ENCODE assay signal across 8 mouse cellular contexts in the genomic region with DNA sequence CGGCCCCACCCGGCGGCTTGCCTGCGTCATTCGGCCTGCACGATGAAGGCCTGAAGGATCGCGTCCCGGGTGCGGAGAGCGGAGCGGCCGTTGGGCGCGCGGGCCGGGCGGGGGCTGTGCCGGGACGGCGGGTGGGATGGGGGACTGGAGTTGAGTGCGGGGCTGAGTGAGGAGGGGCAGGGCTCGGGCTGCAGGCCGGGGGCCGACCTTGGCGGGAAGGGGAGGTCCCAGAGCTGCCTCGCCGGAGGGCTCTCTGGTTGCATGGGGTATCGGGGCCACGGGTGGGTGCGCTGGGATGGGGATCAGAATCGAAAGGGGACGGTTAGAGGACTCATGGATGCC. TPM values are rescaled to one million over a fixed set of nuclear protein-coding genes. Genes with fewer than 3 reads are reported as not detected.
DNase-seq lines count a peak whose midpoint lies in the region; ATAC-seq and TF ChIP-seq lines count a peak whose summit lies in the region.

No protein-coding gene starts in this region.

- DNase-seq in heart, postnatal 4 days: no peak
- DNase-seq in ES-E14 (ENCODE audit: low read depth, low spot score): no peak
- DNase-seq in liver, postnatal 0 days: no peak
- DNase-seq in layer of hippocampus, adult 18-20 months (ENCODE audit: low spot score in 2 of 2): no peak
- DNase-seq in MN1 (ENCODE audit: low spot score): no peak
- DNase-seq in left cerebral cortex, postnatal 36 days (ENCODE audit: low spot score in 2 of 2): no peak

- peak; percentile 19 for ATAC-seq in heart, embryonic 16.5 days (replicated peaks; ENCODE audit: extremely low read depth, insufficient read depth, low FRiP score)
- ATAC-seq in forebrain, embryonic 16.5 days: peak; percentile 19
- no peak for ATAC-seq in liver, postnatal 0 days

- WGBS in heart, embryonic 16.5 days: under 1% methylated on average over 33 of the region's 33 CpGs
- WGBS in forebrain, embryonic 16.5 days: under 1% methylated on average over 33 of the region's 33 CpGs
- under 1% methylated on average over 33 of the region's 33 CpGs for WGBS in liver, postnatal 0 days (ENCODE audit: insufficient replicate concordance)

- H3K36me3 ChIP-seq in heart, embryonic 16.5 days (ENCODE audit: control insufficient read depth, insufficient read depth): peaks cover 28% of the 10 kb centered on the region
- peaks cover 30% of the 10 kb centered on the region for H3K36me3 ChIP-seq in ES-E14 (ENCODE audit: control insufficient read depth, insufficient read depth, low read length, poor library complexity, severe bottlenecking)
- peaks cover 24% of the 10 kb centered on the region for H3K36me3 ChIP-seq in forebrain, embryonic 16.5 days (ENCODE audit: control insufficient read depth, insufficient read depth)
- peaks cover 31% of the 10 kb centered on the region for H3K36me3 ChIP-seq in liver, postnatal 0 days (replicated peaks; ENCODE audit: insufficient read depth, low read length)

- no peak for TF ChIP-seq EP300 in liver, postnatal 0 days (IDR thresholded peaks at IDR 0.05; ENCODE audit: low read depth)

- peak overlapping the region; percentile 94 for H3K27ac ChIP-seq in heart, embryonic 16.5 days (ENCODE audit: low read length)
- H3K27ac ChIP-seq in ES-E14 (ENCODE audit: insufficient read depth, low read depth, low read length, poor library complexity, severe bottlenecking): peak overlapping the region; percentile 85
- peak overlapping the region; percentile 93 for H3K27ac ChIP-seq in forebrain, embryonic 16.5 days (ENCODE audit: low read length)
- peak overlapping the region; percentile 95 for H3K27ac ChIP-seq in liver, postnatal 0 days (ENCODE audit: low read depth)

- in situ Hi-C loops in ES-E14 (cut with MboI; ENCODE audit: low sequenced_read_pairs in 2 of 2, unreplicated experiment in 2 of 2): no loop called here

- peak overlapping the region; percentile 91 for H3K9ac ChIP-seq in heart, embryonic 16.5 days (ENCODE audit: low read length)
- H3K9ac ChIP-seq in ES-E14 (ENCODE audit: insufficient read depth, low read depth, low read length, poor library complexity, severe bottlenecking): peak overlapping the region; percentile 95
- peak overlapping the region; percentile 94 for H3K9ac ChIP-seq in forebrain, embryonic 16.5 days (replicated peaks; ENCODE audit: low read depth, low read length)
- peak overlapping the region; percentile 97 for H3K9ac ChIP-seq in liver, postnatal 0 days (replicated peaks)

- no peaks in the 10 kb centered on the region for H3K9me3 ChIP-seq in heart, embryonic 16.5 days (replicated peaks; ENCODE audit: control insufficient read depth, low read length)
- H3K9me3 ChIP-seq in ES-E14 (ENCODE audit: control insufficient read depth, insufficient read depth, low read depth, low read length): no peaks in the 10 kb centered on the region
- no peaks in the 10 kb centered on the region for H3K9me3 ChIP-seq in forebrain, embryonic 16.5 days (ENCODE audit: control insufficient read depth, low read length)
- no peaks in the 10 kb centered on the region for H3K9me3 ChIP-seq in liver, postnatal 0 days (ENCODE audit: low read length)

- intact Hi-C loops in left cerebral cortex, postnatal 36 days (cut with DNase I): loop anchor here (5.0 to 10.0 kb wide), 3 partner anchors 45 to 237 kb away; a partner anchor contains a TSS

- no peak for TF ChIP-seq CTCF in liver, postnatal 0 days (IDR thresholded peaks at IDR 0.05; ENCODE audit: low read depth)

- H3K4me1 ChIP-seq in heart, embryonic 16.5 days (ENCODE audit: control insufficient read depth, insufficient read depth, low read length): peaks cover 24% of the 10 kb centered on the region
- peaks cover 6 to 37% of the 10 kb centered on the region in 2 experiments; a peak in 3 of 4 replicates for H3K4me1 ChIP-seq in ES-E14 (ENCODE audit: control insufficient read depth in 2 of 2, insufficient read depth in 2 of 2, low read length in 2 of 2, poor library complexity in 1 of 2)
- H3K4me1 ChIP-seq in forebrain, embryonic 16.5 days (replicated peaks; ENCODE audit: control insufficient read depth, insufficient read depth, low read length): peaks cover 37% of the 10 kb centered on the region
- peaks cover 45% of the 10 kb centered on the region for H3K4me1 ChIP-seq in liver, postnatal 0 days (ENCODE audit: insufficient read depth)

- no peaks in the 10 kb centered on the region for H3K27me3 ChIP-seq in heart, embryonic 16.5 days (ENCODE audit: control insufficient read depth, insufficient read depth, low read length)
- H3K27me3 ChIP-seq in forebrain, embryonic 16.5 days (replicated peaks; ENCODE audit: control insufficient read depth, insufficient read depth, low read length): no peaks in the 10 kb centered on the region
- H3K27me3 ChIP-seq in liver, postnatal 0 days (ENCODE audit: insufficient read depth, low read length): no peaks in the 10 kb centered on the region

- H3K4me2 ChIP-seq in heart, embryonic 16.5 days (ENCODE audit: low read depth, low read length): peak overlapping the region; percentile 77
- peak overlapping the region; percentile 80 for H3K4me2 ChIP-seq in forebrain, embryonic 16.5 days (ENCODE audit: low read length)
- peak overlapping the region; percentile 87 for H3K4me2 ChIP-seq in liver, postnatal 0 days (ENCODE audit: low read depth, low read length)

- H3K4me3 ChIP-seq in heart, embryonic 16.5 days (ENCODE audit: low read length): peak overlapping the region; percentile 90
- peak overlapping the region; percentile 99 for H3K4me3 ChIP-seq in ES-E14 (ENCODE audit: insufficient read depth in 1 of 2, low read depth in 1 of 2, low read length in 2 of 2, poor library complexity in 1 of 2, severe bottlenecking in 1 of 2)
- H3K4me3 ChIP-seq in forebrain, embryonic 16.5 days (replicated peaks; ENCODE audit: low read length): peak overlapping the region; percentile 82
- H3K4me3 ChIP-seq in liver, postnatal 0 days (ENCODE audit: low read depth, low read length): peak overlapping the region; percentile 99

TF ChIP-seq in ES-E14, 5 proteins besides CTCF, POLR2A, EP300 and RAD21:
- no peak for TF ChIP-seq MAFK (IDR thresholded peaks at IDR 0.05; ENCODE audit: insufficient read depth, low read depth, low read length)
- TF ChIP-seq CHD2 (IDR thresholded peaks at IDR 0.05; ENCODE audit: low read depth, low read length): no peak
- no peak for TF ChIP-seq HCFC1 (IDR thresholded peaks at IDR 0.05; ENCODE audit: borderline replicate concordance, insufficient read depth, low read length)
- no peak for TF ChIP-seq ZC3H11A (IDR thresholded peaks at IDR 0.05; ENCODE audit: borderline replicate concordance, low read depth, low read length)
- no peak for TF ChIP-seq ZNF384 (IDR thresholded peaks at IDR 0.05; ENCODE audit: low read depth, low read length)

RNA-seq across cellular contexts. Expression of a gene that starts 5.0 kb away (rescaled TPM):
- 19.6 and 19.7 TPM in 2 replicates for polyA plus RNA-seq in heart, embryonic 16.5 days (2015; fragmentation: Nextera tagmentation; extraction: Ambion mirVana)
- 10 to 100 TPM; 13.5 to 16.3 TPM for total RNA-seq in heart, postnatal 4 days (2021)
- 15.1 and 18.9 TPM in 2 replicates for total RNA-seq in ES-E14 (2012; rRNA removed)
- polyA plus RNA-seq in forebrain, embryonic 16.5 days (2015; fragmentation: Nextera tagmentation; extraction: Ambion mirVana): 36.6 and 38.4 TPM in 2 replicates
- 9.4 and 10.8 TPM in 2 replicates for polyA plus RNA-seq in liver, postnatal 0 days (2015; fragmentation: Nextera tagmentation; extraction: Ambion mirVana)
- total RNA-seq in layer of hippocampus, adult 18-20 months (2021): 10 to 100 TPM; 30.9 to 33.2 TPM
- 10 to 100 TPM; 34.9 to 40.4 TPM for total RNA-seq in left cerebral cortex, postnatal 36 days (2021)

RNA-seq across cellular contexts. Expression of a gene that starts 5.2 kb away (rescaled TPM):
- polyA plus RNA-seq in heart, embryonic 16.5 days (2015; fragmentation: Nextera tagmentation; extraction: Ambion mirVana): 2.3 and 3.0 TPM in 2 replicates
- 10 to 100 TPM; 14.0 to 15.7 TPM for total RNA-seq in heart, postnatal 4 days (2021)
- total RNA-seq in ES-E14 (2012; rRNA removed): 10.0 and 10.7 TPM in 2 replicates
- polyA plus RNA-seq in forebrain, embryonic 16.5 days (2015; fragmentation: Nextera tagmentation; extraction: Ambion mirVana): 10.4 and 16.9 TPM in 2 replicates
- polyA plus RNA-seq in liver, postnatal 0 days (2015; fragmentation: Nextera tagmentation; extraction: Ambion mirVana): 0.69 and 0.76 TPM in 2 replicates
- 100 to 1,000 TPM; 213 to 225 TPM for total RNA-seq in layer of hippocampus, adult 18-20 months (2021)
- 100 to 1,000 TPM; 225 to 248 TPM for total RNA-seq in left cerebral cortex, postnatal 36 days (2021)

Comparison
In these comparisons a context has a peak if more than half of its experiments do, and no peak if none do; other contexts are left out.
1. RNA of a gene that starts 5.2 kb away (total RNA-seq): 225 to 248 TPM in left cerebral cortex, postnatal 36 days and 213 to 225 TPM in layer of hippocampus, adult 18-20 months; 14.0 to 15.7 TPM in heart, postnatal 4 days and 10.0 to 10.7 TPM in ES-E14; every median in the first group is over 10 times any median in the second.
2. Peak in every context shown above with its lines, with median percentiles within 50 percentile points of each other: H3K27ac ChIP-seq, H3K4me2 ChIP-seq, H3K4me3 ChIP-seq and H3K9ac ChIP-seq.